Mouse (Mus musculus) small intestine, adult 2 months (tissue): ENCODE results near the gene Ptpn11. TPM values are rescaled to one million over a fixed set of nuclear protein-coding genes. Genes with fewer than 3 reads are reported as not detected.

Experiments used
- H3K27ac ChIP-seq: fragments of 200-500 bp; 2 replicates; pipeline ENCODE4 v1.5.1; 2012; ENCODE audit warnings: low read depth, low read length, control low read depth, inconsistent platforms; ENCODE audit not compliant: insufficient read depth
- H3K27me3 ChIP-seq: fragments of 200-500 bp; 2 replicates; pipeline ENCODE4 v1.6.1; 2012; ENCODE audit warnings: mild to moderate bottlenecking, moderate library complexity, low read length, inconsistent platforms; ENCODE audit not compliant: control insufficient read depth, insufficient read depth
- H3K36me3 ChIP-seq: fragments of 200-500 bp; 2 replicates; pipeline ENCODE4 v1.6.1; 2012; ENCODE audit warnings: mild to moderate bottlenecking, low read length, control low read depth, inconsistent platforms; ENCODE audit not compliant: control insufficient read depth, insufficient read depth
- H3K4me1 ChIP-seq: fragments of 200-500 bp; 2 replicates; pipeline ENCODE4 v1.6.1; 2012; ENCODE audit warnings: low read length, inconsistent platforms, mixed read lengths; ENCODE audit not compliant: control insufficient read depth, insufficient read depth, insufficient read length
- H3K4me3 ChIP-seq: fragments of 200-500 bp; 2 replicates; pipeline ENCODE4 v1.5.1; 2012; ENCODE audit warnings: low read depth, mild to moderate bottlenecking, control low read depth, inconsistent platforms, low read length, moderate library complexity
- CTCF ChIP-seq: fragments of 200-500 bp; IDR thresholded peaks from 2 replicates; pipeline ENCODE4 v1.5.1; 2012; ENCODE audit warnings: low read depth, mild to moderate bottlenecking, control low read depth, inconsistent platforms, low read length, moderate library complexity, mixed read lengths; ENCODE audit not compliant: insufficient replicate concordance, insufficient read length; ENCODE audit errors: extremely low read depth
- POLR2A ChIP-seq: fragments of 200-500 bp; IDR thresholded peaks from 2 replicates; pipeline ENCODE4 v1.6.1; 2012; ENCODE audit warnings: low read depth, mild to moderate bottlenecking, control low read depth, inconsistent platforms, low read length, moderate library complexity
- WGBS: fragments of 180-500 bp; shearing (Covaris S2); methylation state at CpG from one replicate; pipeline ENCODE4 v1.1.7; 2018; 5-methylcytosine and 5-hydroxymethylcytosine counted together
- polyA plus RNA-seq: library from polyadenylated mRNA; depleted of rRNA; stranded (reverse); fragments of >200 nt; gene quantifications from 2 replicates; pipeline ENCODE4 v1.2.3, GENCODE M21; 2012

Gene Ptpn11
- polyA plus RNA-seq, 1 experiment = 14.2 TPM

DNA sequence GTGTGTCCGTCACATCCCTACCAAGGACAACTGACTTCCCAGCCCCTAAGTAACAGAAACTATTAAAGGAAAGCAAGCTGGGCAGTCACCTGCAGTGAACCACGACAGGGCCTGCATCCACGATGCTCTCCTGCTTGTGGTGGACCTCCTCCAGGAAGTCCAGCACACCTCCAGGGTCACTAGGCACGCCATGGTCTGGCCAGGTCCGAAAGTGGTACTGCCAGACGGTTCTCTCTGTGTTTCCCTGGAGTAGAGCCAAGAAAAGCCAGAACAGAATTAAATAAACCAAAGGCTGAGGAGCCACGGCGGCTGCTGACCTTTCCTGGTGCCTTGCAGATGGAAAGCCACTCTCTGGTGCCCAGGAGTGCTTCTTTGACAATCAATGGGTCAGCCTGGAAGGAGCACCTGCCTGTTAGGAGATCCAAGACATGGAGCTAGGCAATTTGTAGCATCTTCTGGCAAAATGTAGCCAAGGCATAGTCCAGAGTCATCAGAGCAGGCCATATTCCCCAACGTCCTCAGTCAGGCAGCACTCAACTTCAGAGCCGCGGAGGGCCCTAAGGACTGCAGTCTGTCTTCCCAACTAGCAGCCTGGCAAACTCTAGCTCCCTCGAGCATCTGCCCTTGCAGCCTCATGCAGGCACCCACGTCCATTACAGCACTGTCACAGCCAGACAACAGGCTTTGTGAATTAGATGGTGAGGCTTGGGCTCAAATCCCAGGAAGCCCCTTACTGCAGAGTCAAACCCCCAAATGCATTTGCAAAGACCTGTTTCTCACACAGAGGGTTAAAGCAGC, 46.6 kb downstream of the Ptpn11 start:
- H3K27ac ChIP-seq = no peak overlapping the region
- no peaks in the 10 kb centered on the region for H3K4me1 ChIP-seq
- peaks cover 56% of the 10 kb centered on the region for H3K36me3 ChIP-seq
- TF ChIP-seq CTCF (no peak), POLR2A (no peak)
- whole genome bisulfite sequencing = 76% methylated on average over 13 of the region's 13 CpGs
- no peak overlapping the region for H3K4me3 ChIP-seq
- H3K27me3 ChIP-seq = no peaks in the 10 kb centered on the region

GRCm38 (mm10) chr5:121142431-121143119, 48.6 kb downstream of the Ptpn11 start:
- H3K27ac ChIP-seq = no peak overlapping the region
- peaks cover 52% of the 10 kb centered on the region for H3K36me3 ChIP-seq
- no peaks in the 10 kb centered on the region for H3K4me1 ChIP-seq
- no peak for TF ChIP-seq POLR2A
- TF ChIP-seq CTCF = no peak
- WGBS = 90% methylated on average over 14 of the region's 14 CpGs
- no peak overlapping the region for H3K4me3 ChIP-seq
- no peaks in the 10 kb centered on the region for H3K27me3 ChIP-seq

DNA sequence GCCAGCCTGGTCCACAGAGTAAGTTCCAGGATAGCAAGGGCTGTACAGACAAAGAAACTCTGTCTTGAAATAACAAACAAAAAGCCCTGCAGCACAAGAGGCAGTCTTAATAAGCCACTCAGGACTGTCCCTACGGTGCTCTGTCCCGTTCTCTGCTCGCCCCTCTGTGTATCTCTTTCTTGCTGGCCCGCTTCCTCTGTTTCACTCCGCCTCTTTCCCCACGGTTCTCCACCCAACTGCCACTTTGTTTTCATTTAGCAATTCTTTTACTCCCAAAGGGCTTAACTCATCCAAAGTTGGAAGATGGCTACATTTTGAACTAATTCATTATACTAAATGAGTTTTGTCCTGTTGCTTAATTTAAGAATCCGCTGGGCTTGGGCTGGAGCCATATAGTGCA, 50.9 kb downstream of the Ptpn11 start:
- H3K4me3 ChIP-seq = no peak overlapping the region
- 72% methylated on average over 7 of the region's 7 CpGs for WGBS
- no peak overlapping the region for H3K27ac ChIP-seq
- TF ChIP-seq CTCF (no peak), POLR2A (no peak)
- H3K27me3 ChIP-seq = no peaks in the 10 kb centered on the region
- H3K36me3 ChIP-seq = peaks cover 60% of the 10 kb centered on the region
- no peaks in the 10 kb centered on the region for H3K4me1 ChIP-seq

- H3K4me1 ChIP-seq = no peaks in the 10 kb centered on the region
- H3K27ac ChIP-seq = no peak overlapping the region
- H3K4me3 ChIP-seq = no peak overlapping the region
- TF ChIP-seq POLR2A = no peak
- TF ChIP-seq CTCF = no peak
- 96% methylated on average over 8 of the region's 8 CpGs for WGBS
- no peaks in the 10 kb centered on the region for H3K27me3 ChIP-seq
- H3K36me3 ChIP-seq = peaks cover 60% of the 10 kb centered on the region
These were observed 54.1 kb downstream of the Ptpn11 start for GRCm38 (mm10) chr5:121137125-121137524.

- no peak for TF ChIP-seq CTCF
- TF ChIP-seq POLR2A = no peak
- Histone ChIP-seq H3K4me1 (no peaks in the 10 kb centered on the region), H3K36me3 (peaks cover 39% of the 10 kb centered on the region), H3K4me3 (no peak overlapping the region), H3K27me3 (no peaks in the 10 kb centered on the region), H3K27ac (no peak overlapping the region)
- WGBS = 95% methylated on average over 3 of the region's 3 CpGs
These were observed 59.4 kb downstream of the Ptpn11 start for GRCm38 (mm10) chr5:121131801-121132200.

DNA sequence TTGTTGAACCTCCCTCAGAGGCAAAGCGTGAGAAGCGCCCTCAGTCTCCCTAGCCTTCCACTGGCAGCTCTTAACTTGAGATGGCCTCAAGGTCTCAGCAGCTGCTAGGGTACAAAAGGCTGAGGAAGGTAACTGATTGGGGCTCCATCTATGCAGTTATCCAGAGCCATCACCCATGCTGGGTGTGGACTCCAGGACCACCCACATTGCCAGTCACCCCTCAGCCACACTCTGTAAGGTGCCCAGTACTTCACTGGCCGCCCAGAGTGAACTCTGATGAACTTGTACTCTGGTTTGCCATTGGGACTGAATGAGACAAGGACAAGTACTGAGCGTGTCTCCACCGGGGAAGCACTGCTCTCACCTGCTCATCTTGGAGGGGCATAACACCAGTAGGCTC, 61.9 kb downstream of the Ptpn11 start:
- Histone ChIP-seq H3K36me3 (peaks cover 24% of the 10 kb centered on the region), H3K4me1 (no peaks in the 10 kb centered on the region), H3K27ac (no peak overlapping the region), H3K4me3 (no peak overlapping the region), H3K27me3 (no peaks in the 10 kb centered on the region)
- WGBS = 90% methylated on average over 5 of the region's 5 CpGs
- TF ChIP-seq CTCF (no peak), POLR2A (no peak)

DNA sequence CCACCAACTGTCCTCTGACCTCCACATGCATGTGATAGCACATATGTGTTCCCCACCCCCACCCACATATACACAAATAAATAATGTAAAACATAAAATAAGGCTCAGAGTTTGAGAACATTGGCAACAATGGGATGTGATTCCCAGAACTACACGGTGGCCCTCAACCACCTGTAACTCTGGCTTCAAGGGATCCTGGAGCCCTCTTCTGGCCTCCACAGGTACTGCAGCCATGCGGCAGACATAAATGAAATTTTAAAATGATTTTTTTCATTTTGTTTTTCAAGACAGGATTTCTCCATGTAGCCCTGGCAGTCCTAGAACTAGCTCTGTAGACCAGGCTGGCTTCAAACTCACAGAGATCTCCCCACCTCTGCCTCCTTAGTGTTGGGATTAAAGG, 65.1 kb downstream of the Ptpn11 start:
- H3K27ac ChIP-seq = no peak overlapping the region
- 77% methylated on average over 2 of the region's 2 CpGs for WGBS
- peaks cover 4% of the 10 kb centered on the region for H3K36me3 ChIP-seq
- H3K4me3 ChIP-seq = no peak overlapping the region
- no peaks in the 10 kb centered on the region for H3K27me3 ChIP-seq
- TF ChIP-seq CTCF (peak; percentile 54; the same call in 1 of the 2 replicates), POLR2A (no peak)
- H3K4me1 ChIP-seq = no peaks in the 10 kb centered on the region
